Mouse (Mus musculus): ENCODE measurements at regions not wholly inside any gene's neighbourhood (a gene's known extent, or its start where the extent isn't known, plus 50 kb on each side); places are given as distances from the start of the nearest gene placed in this dataset.

- no peak overlapping the region for H3K4me2 ChIP-seq (replicated peaks)
- no peaks in the 10 kb centered on the region for H3K36me3 ChIP-seq
- 77% methylated on average over 1 of the region's 1 CpGs for WGBS
- H3K4me1 ChIP-seq (replicated peaks), result no peaks in the 10 kb centered on the region
- no peak overlapping the region for H3K4me3 ChIP-seq (replicated peaks)
- no peak for ATAC-seq
- H3K27ac ChIP-seq, result no peak overlapping the region
- H3K9ac ChIP-seq (replicated peaks), result no peak overlapping the region
- H3K27me3 ChIP-seq, result no peaks in the 10 kb centered on the region
- H3K9me3 ChIP-seq, result no peaks in the 10 kb centered on the region
Observed at GRCm38 (mm10) chr11:42965732-42966131, 69.8 kb upstream of the Gm9972 start.

- no peak overlapping the region for H3K9ac ChIP-seq (replicated peaks)
- no peaks in the 10 kb centered on the region for H3K36me3 ChIP-seq
- H3K4me3 ChIP-seq (replicated peaks), result no peak overlapping the region
- H3K4me1 ChIP-seq (replicated peaks), result no peaks in the 10 kb centered on the region
- no peaks in the 10 kb centered on the region for H3K9me3 ChIP-seq
- H3K27me3 ChIP-seq, result no peaks in the 10 kb centered on the region
- H3K4me2 ChIP-seq (replicated peaks), result no peak overlapping the region
- WGBS, result 58% methylated on average over 2 of the region's 2 CpGs
- no peak for ATAC-seq
- H3K27ac ChIP-seq, result no peak overlapping the region
Observed at GRCm38 (mm10) chr11:42978245-42978644, 57.3 kb upstream of the Gm9972 start.

Measured in midbrain, embryonic 13.5 days (tissue).